Mouse (Mus musculus) heart, embryonic 16.5 days (tissue): ENCODE data around the gene Aldh1a3. TPM values are rescaled to one million over a fixed set of nuclear protein-coding genes. Genes with fewer than 3 reads are reported as not detected.

ENCODE experiments used
- ATAC-seq: fragments of 200-750 bp; cut with Nextera tagmentation; replicated peaks from 2 replicates; pipeline ENCODE4 v1.8.0; 2017; ENCODE audit warnings: moderate number of reproducible peaks; ENCODE audit not compliant: insufficient read depth, low FRiP score; ENCODE audit errors: extremely low read depth
- H3K27ac ChIP-seq: fragments of 300-500 bp; sonication (generic); 2 replicates; pipeline ENCODE4 v1.5.1; 2014; ENCODE audit warnings: mild to moderate bottlenecking, low read length, control low read depth, moderate library complexity
- H3K27me3 ChIP-seq: fragments of 300-500 bp; sonication (generic); 2 replicates; pipeline ENCODE4 v1.6.1; 2014; ENCODE audit warnings: low read length, mixed read lengths; ENCODE audit not compliant: control insufficient read depth, insufficient read depth
- H3K36me3 ChIP-seq: fragments of 300-500 bp; sonication (generic); 2 replicates; pipeline ENCODE4 v1.6.1; 2014; ENCODE audit not compliant: control insufficient read depth, insufficient read depth
- H3K4me1 ChIP-seq: fragments of 300-500 bp; sonication (generic); 2 replicates; pipeline ENCODE4 v1.6.1; 2014; ENCODE audit warnings: low read length, mixed read lengths; ENCODE audit not compliant: control insufficient read depth, insufficient read depth
- H3K4me2 ChIP-seq: fragments of 300-500 bp; sonication (generic); 2 replicates; pipeline ENCODE4 v1.6.1; 2014; ENCODE audit warnings: low read depth, mild to moderate bottlenecking, control low read depth, low read length
- H3K4me3 ChIP-seq: fragments of 300-500 bp; sonication (generic); 2 replicates; pipeline ENCODE4 v1.5.1; 2014; ENCODE audit warnings: mild to moderate bottlenecking, control low read depth, low read length
- H3K9ac ChIP-seq: fragments of 300-500 bp; sonication (generic); 2 replicates; pipeline ENCODE4 v1.6.1; 2014; ENCODE audit warnings: low read length, control low read depth
- H3K9me3 ChIP-seq: fragments of 300-500 bp; sonication (generic); replicated peaks from 2 replicates; pipeline ENCODE4 v1.6.1; 2016; ENCODE audit warnings: low read length; ENCODE audit not compliant: control insufficient read depth
- WGBS: fragments of 180-500 bp; shearing (Covaris S2); extraction: QIAGEN DNeasy Blood & Tissue Kit; methylation state at CpG from one replicate; pipeline ENCODE4 v1.1.7; 2014; 5-methylcytosine and 5-hydroxymethylcytosine counted together
- polyA plus RNA-seq: library from polyadenylated mRNA; unstranded; fragments of >200 nt; fragmentation: Nextera tagmentation; extraction: Ambion mirVana; gene quantifications from 2 replicates; pipeline ENCODE4 v1.2.1, GENCODE M21; 2015

Aldh1a3 gene
- polyA plus RNA-seq, 1 experiment from 2014 or later: 2.0 TPM

DNA sequence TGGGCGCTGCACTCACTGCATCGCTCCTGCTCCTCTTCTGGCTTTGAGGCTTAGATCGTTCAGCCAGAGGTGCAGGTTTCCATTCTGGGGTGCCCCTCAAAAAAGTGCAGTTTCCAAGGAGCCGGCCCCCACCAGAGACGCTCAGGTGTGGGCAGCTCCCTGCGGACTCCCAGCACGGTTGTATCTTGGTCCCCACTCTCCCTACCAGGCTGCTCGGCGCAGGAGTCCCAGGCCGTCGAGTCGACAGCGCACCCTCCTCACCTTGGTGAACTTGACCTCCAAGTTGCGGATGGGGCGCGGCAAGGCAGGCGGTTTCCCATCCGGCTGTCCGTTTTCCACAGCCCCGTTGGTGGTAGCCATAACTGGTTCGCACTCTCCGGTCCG is 272 bp downstream of the Aldh1a3 start:
- H3K9me3 ChIP-seq: no peaks in the 10 kb centered on the region
- no peaks in the 10 kb centered on the region for H3K36me3 ChIP-seq
- H3K4me1 ChIP-seq: peaks cover 3% of the 10 kb centered on the region; the same call in 1 of the 2 replicates
- H3K27ac ChIP-seq: no peak overlapping the region
- H3K27me3 ChIP-seq: peaks cover 44% of the 10 kb centered on the region
- no peak overlapping the region; the same call in 1 of the 2 replicates for H3K9ac ChIP-seq
- H3K4me2 ChIP-seq: peak overlapping the region; percentile 79
- ATAC-seq: no peak
- 2% methylated on average over 23 of the region's 23 CpGs for WGBS
- H3K4me3 ChIP-seq: peak overlapping the region; percentile 61

DNA sequence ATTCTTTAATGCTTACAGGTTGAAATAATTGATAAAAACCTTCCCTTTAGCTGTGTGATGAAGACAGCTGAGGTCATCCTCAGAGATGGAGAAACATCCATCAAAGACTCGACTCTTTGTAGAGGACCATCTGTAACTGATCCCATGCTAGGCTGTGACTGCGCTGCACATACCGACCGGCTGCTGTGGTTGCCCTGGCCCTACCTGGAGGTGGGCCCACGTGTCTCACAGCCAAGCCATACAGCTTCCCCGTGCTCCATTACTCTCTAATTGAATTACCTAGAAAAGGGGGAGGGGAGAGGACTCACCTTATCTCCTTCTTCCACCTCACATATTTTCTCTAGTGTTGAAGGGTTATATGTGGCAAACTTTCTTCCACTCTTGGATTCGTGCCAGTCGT is 5.4 kb downstream of the Aldh1a3 start:
- peaks cover 21% of the 10 kb centered on the region for H3K27me3 ChIP-seq
- 71% methylated on average over 8 of the region's 8 CpGs for WGBS
- no peak for ATAC-seq
- H3K36me3 ChIP-seq: no peaks in the 10 kb centered on the region
- no peak overlapping the region for H3K9ac ChIP-seq
- H3K27ac ChIP-seq: no peak overlapping the region
- H3K4me1 ChIP-seq: 0 out of 2 replicates have a peak, but pooled peaks cover under 1% of the 10 kb centered on the region
- no peaks in the 10 kb centered on the region for H3K9me3 ChIP-seq
- no peak overlapping the region for H3K4me2 ChIP-seq
- no peak overlapping the region for H3K4me3 ChIP-seq

DNA sequence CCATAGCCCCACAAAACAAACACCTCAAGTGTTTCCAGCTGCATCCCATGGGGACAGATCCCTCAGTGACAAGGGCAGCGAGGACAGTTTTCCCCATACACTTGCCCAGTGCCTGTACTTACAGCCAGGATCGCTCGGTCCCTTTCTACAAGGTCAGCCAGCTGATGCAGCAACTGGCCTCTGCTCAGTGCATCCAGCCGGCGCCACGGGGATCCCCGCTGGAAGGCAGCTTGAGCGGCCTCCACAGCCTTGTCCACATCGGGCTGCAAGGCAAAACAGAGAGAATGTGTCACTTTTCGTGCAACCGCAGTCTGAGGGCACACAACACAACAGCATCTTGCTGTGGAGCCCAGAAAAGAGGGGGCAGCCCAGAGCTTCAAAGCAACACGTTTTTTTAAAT is 8.3 kb downstream of the Aldh1a3 start:
- H3K27me3 ChIP-seq: no peaks in the 10 kb centered on the region; the same call in 1 of the 2 replicates
- no peak overlapping the region for H3K4me3 ChIP-seq
- H3K9ac ChIP-seq: no peak overlapping the region
- no peak for ATAC-seq
- no peak overlapping the region for H3K4me2 ChIP-seq
- H3K27ac ChIP-seq: no peak overlapping the region
- 49% methylated on average over 12 of the region's 12 CpGs for WGBS
- H3K4me1 ChIP-seq: 0 out of 2 replicates have a peak, but pooled peaks cover 2% of the 10 kb centered on the region
- H3K9me3 ChIP-seq: no peaks in the 10 kb centered on the region
- no peaks in the 10 kb centered on the region for H3K36me3 ChIP-seq

DNA sequence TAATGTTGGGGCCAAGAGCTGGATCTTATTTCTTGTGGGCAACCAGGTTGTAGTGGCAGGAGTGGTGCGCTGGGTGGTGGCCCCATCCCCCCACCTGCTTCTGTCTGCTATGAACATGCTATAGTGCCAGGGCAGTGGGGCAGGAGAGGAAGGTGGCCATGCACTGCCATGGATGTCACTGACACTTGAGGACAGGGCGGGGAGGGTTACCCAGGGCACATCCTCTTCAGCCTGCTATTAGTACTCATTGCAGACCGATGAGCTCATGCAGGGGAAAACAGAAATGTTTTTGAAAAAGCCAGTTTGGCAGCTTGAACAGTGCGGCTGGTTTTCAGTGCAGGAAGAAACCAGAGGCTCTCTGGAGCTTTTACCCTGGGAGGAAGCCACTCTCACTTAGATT is 10.5 kb downstream of the Aldh1a3 start:
- Histone ChIP-seq H3K27me3 (no peaks in the 10 kb centered on the region; the same call in 1 of the 2 replicates), H3K9ac (no peak overlapping the region), H3K4me1 (0 out of 2 replicates have a peak, but pooled peaks cover 5% of the 10 kb centered on the region), H3K4me3 (no peak overlapping the region), H3K4me2 (no peak overlapping the region), H3K27ac (no peak overlapping the region), H3K36me3 (no peaks in the 10 kb centered on the region), H3K9me3 (no peaks in the 10 kb centered on the region)
- ATAC-seq: no peak
- WGBS: 62% methylated on average over 4 of the region's 4 CpGs

DNA sequence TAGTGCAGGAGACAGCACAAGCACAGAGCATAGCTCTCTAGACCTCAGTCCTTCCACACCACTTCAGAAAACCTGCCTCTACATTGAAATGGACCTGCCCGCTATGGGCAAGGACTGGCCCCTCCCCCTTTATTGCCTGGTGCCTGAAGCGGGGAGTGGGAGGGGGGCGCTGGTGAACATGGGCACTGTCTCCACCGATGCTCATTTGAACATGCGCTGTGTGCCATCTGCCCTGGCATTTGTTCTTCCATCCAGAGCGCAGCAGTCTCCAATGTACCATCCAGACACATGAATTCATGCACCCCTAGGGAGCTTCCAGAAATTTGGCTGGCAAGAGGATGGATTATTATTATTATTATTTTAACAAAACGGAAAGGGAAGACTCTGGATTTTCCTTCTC is 14.2 kb downstream of the Aldh1a3 start:
- Histone ChIP-seq H3K4me2 (no peak overlapping the region), H3K27me3 (no peaks in the 10 kb centered on the region), H3K9ac (no peak overlapping the region), H3K4me3 (no peak overlapping the region), H3K9me3 (no peaks in the 10 kb centered on the region), H3K27ac (no peak overlapping the region), H3K4me1 (0 out of 2 replicates have a peak, but pooled peaks cover 5% of the 10 kb centered on the region), H3K36me3 (no peaks in the 10 kb centered on the region)
- WGBS: 85% methylated on average over 7 of the region's 7 CpGs
- ATAC-seq: no peak

DNA sequence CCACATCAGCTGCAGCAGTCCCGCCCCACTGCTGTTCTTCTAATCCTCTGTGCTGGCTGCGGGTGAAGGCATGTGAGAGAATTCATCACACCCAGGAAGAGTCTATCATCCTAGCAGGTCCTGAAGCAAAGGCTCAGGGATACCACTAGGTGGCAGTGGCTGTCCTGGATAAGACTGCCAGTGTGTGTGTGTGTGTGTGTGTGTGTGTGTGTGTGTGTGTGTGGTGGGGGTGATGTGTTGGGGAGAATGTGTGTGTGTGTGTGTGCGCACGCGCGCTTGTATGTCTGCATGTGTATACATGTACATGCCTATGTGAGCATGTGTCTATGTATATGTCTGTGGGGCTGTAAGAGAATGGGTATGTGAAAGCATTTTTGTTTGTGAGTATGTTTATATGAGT is 17.9 kb downstream of the Aldh1a3 start:
- Histone ChIP-seq H3K27me3 (no peaks in the 10 kb centered on the region), H3K4me3 (no peak overlapping the region), H3K27ac (no peak overlapping the region), H3K9ac (no peak overlapping the region), H3K36me3 (no peaks in the 10 kb centered on the region), H3K9me3 (no peaks in the 10 kb centered on the region), H3K4me1 (peaks cover 7% of the 10 kb centered on the region; the same call in 1 of the 2 replicates), H3K4me2 (no peak overlapping the region)
- WGBS: 73% methylated on average over 6 of the region's 6 CpGs
- ATAC-seq: no peak

DNA sequence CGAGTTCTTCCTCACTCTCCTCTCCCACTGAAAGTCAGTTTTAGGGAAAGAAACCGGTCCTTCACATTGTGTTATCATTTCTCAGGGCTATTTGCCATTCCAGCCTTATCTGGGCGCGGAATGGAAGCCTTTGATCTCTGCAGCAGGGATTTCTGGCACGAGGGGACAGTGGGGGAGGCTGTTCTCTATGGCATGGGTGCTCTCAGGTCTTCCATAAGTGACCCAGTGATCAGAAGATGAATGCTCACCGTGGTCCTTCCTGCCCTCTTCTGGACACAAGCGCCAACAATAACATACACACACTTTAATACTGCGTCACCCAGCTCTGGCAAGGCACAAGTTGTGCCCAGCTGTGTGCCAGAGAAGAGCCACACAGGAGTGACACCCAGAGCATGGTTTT is 20.3 kb downstream of the Aldh1a3 start:
- H3K9me3 ChIP-seq: no peaks in the 10 kb centered on the region
- no peak overlapping the region for H3K9ac ChIP-seq
- peaks cover 4% of the 10 kb centered on the region; the same call in 1 of the 2 replicates for H3K4me1 ChIP-seq
- H3K36me3 ChIP-seq: no peaks in the 10 kb centered on the region
- no peak overlapping the region for H3K4me3 ChIP-seq
- H3K27me3 ChIP-seq: no peaks in the 10 kb centered on the region
- ATAC-seq: no peak
- no peak overlapping the region for H3K4me2 ChIP-seq
- 47% methylated on average over 8 of the region's 8 CpGs for WGBS
- H3K27ac ChIP-seq: no peak overlapping the region

DNA sequence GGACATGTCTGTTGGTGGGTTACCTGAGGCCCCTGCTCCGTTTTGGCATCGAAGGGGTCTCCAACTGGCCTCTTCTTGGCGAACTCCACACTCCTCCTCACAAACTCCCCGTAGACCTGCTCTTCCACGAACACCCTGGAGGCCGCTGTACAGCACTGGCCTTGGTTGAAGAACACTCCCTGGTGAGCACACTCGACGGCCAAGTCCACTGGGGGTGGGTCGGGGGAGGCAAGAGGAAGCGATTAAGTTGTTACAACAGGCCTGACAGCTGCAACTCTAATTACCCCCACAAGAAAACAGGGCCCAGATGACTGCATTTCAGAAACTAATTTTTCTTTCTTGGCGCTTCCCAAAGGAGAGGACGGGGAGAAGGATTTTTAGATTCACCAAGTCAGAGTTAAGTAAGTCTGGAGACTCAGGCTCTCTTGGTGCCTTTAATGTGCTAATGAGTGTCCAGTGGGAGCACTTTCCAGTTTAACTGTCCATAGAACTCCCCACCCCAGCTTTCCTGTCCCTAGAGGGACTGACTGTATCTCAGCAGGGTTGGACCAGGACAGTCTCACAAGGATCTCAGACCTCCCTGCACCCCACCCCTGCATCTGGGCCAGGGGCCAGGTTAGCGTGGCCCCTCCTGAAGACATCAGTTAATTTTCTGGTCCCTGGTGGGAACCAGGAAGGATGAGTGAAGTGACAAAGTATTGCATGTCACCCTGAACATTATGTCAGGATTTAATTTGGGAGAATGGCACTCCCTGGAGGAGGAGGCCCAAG is 21.2 kb downstream of the Aldh1a3 start:
- Histone ChIP-seq H3K27ac (no peak overlapping the region), H3K4me2 (no peak overlapping the region)
- WGBS: 58% methylated on average over 13 of the region's 13 CpGs

DNA sequence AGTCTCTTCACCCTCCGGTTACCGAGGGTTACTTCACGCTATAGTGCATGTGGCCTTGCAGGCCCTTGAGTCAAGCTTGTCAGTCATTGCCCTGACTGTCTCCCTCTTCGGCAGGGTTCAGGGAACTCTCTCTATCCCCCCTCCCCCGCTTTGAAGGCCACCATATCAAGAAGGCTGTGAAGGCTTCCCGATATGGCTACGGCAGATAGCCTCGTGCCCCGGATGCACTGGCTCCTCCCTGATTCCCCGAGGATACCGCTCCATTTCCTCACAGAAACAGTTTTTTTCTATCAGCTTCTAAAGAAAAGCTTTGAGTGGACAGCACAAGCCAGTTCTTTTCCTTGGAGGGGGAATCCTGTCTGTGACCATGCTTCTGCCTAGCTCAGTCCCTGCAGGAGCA is 21.8 kb downstream of the Aldh1a3 start:
- Histone ChIP-seq H3K4me2 (no peak overlapping the region), H3K4me1 (peaks cover 4% of the 10 kb centered on the region; the same call in 1 of the 2 replicates), H3K36me3 (no peaks in the 10 kb centered on the region), H3K4me3 (no peak overlapping the region), H3K27me3 (no peaks in the 10 kb centered on the region), H3K9ac (no peak overlapping the region), H3K9me3 (no peaks in the 10 kb centered on the region), H3K27ac (no peak overlapping the region)
- ATAC-seq: no peak
- 24% methylated on average over 11 of the region's 11 CpGs for WGBS

More for the DNA sequence above, 21.2 kb downstream of the Aldh1a3 start:
- Histone ChIP-seq H3K9me3 (no peaks in the 10 kb centered on the region), H3K27me3 (no peaks in the 10 kb centered on the region), H3K9ac (no peak overlapping the region), H3K36me3 (no peaks in the 10 kb centered on the region), H3K4me3 (no peak overlapping the region), H3K4me1 (peaks cover 4% of the 10 kb centered on the region; the same call in 1 of the 2 replicates)
- no peak; the same call in 1 of the 2 replicates for ATAC-seq
